Mouse (Mus musculus) left cerebral cortex, postnatal 4 days (tissue): Measurements from ENCODE around the gene Cops7b. TPM values are rescaled to one million over a fixed set of nuclear protein-coding genes. Genes with fewer than 3 reads are reported as not detected.
"Not testable (repeated sequence)": the region's sequence is repeated elsewhere in the genome, so short reads cannot be mapped to it uniquely, and the experiment has no call there.

ENCODE experiments used
- DNase-seq: peaks from one replicate; pipeline ENCODE4 v3.0.0-alpha.2; 2022
- intact Hi-C: fragments of 180-260 bp; cut with DNase I; formaldehyde crosslinking; loops from one replicate; pipeline ENCODE4 v1.15.1; 2025
- total RNA-seq, 2 experiments: library from RNA; stranded (reverse); gene quantifications; 2 replicates each; pipeline ENCODE4 v1.2.3; 2021

The Cops7b gene
- 10 to 100 TPM; 34.2 to 36.5 TPM for total RNA-seq

- intact Hi-C loops, result no loop called here
These were observed at the start of gene Cops7b, which contains the start of gene Pde6d for GRCm38 (mm10) chr1:86582451-86583096. Gene Cops7b (plus strand): TSS chr1:86582904. Gene Pde6d (minus strand): TSS chr1:86582629.

DNA sequence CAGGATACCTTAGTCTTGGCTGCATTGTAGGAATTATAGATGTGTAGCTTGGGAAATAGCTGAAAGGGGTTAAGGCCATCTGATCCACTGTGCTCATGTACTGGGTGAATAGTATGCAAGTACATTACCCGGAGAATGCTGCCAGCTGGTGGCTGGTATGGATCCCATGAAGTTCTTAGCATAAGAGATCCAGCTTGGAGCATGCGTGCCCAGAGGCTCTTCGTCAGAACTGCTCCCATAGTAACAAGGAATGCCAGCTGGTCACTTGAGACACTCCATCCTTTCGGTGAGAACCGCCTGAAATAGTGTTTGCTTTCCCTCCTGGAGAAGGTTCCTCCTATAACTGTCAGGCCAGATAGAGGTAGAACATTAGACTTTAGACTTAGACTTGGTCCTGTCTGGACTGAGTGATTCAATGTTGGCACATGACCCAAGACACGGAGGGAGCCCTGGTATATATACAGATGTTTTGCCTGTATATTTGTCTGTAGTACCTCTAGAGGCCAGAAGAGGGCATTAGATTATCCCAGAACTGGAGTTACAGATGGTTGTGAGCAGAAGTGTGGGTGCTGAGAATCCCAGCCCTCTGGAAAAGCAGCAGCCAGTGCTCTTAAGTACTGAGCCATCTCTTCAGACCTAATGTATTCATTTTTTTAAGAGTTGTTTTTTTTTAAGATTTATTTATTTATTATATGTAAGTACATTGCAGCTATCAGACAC, 49.1 kb upstream of the Cops7b start:
- peak; percentile 27 for DNase-seq
- intact Hi-C loops, result loop anchor here (2.0 kb wide), 2 partner anchors 31 to 93 kb away; no protein-coding TSS in a partner anchor

More at GRCm38 (mm10) chr1:86582451-86583096, at the start of gene Cops7b, which contains the start of gene Pde6d:
- peak; percentile 96 for DNase-seq

DNA sequence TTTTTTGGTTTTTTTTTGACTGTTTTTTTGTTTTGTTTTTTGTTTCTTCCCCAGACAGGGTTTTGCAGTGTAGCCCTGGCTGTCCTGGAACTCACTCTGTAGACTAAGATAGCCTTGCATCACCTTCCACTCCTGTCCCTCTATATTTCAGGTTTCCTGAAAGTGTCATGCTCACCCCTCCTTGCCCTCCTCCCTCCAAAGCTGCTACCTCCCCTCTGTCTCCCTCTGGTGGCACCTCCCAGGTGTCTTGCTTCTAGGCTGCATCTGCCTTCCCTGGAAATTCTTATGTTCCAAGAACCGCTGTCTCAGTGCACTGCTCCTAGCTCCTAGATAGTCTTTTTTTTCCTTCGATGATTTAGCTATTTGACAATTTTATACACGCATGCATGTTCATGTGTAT, 44.3 kb upstream of the Cops7b start:
- DNase-seq, result peak; percentile 31
- intact Hi-C loops, result no loop called here

GRCm38 (mm10) chr1:86539583-86539982, 43.1 kb upstream of the Cops7b start:
- DNase-seq, intact Hi-C loops: not testable (repeated sequence)

- no peak for DNase-seq
- intact Hi-C loops, result no loop called here
These were observed 40.1 kb upstream of the Cops7b start for GRCm38 (mm10) chr1:86542584-86542983.

DNA sequence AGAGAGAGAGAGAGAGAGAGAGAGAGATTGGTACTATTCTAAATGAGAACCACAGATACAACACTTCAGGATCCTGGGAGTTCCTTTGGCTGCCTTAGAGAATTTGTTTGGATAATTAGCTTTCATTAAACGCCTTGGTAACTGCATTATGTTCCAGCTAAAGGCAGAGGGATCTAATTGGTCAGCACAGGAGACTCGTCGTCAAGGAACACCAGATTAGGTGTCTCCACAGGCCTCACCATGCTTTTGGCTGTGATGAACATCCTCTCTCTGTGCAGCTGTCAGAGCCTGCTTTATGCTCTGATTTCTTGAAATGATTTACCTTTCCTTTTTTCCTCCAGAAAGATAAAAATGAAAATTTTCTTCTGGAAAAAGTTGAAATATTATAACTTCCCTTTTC, 35.9 kb upstream of the Cops7b start:
- DNase-seq, result no peak
- intact Hi-C loops, result no loop called here

DNA sequence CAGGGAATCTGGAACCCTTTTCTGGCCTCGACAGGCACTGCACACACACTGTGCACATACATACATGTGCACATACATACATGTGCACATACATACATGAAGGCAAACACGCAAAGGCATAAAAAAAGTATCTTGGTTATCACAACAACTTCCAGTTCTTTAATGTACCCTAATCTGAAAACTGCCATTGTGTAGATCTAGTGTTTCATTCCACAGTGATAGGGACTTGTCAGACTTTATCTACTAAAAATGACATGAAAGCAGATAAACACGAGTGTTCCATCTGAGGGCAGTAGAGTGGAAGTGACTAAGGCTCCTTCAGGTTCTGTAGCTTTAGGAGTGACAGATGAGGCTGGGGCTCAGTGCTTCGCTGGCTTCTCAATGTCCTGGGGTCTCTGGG, 31.4 kb upstream of the Cops7b start:
- intact Hi-C loops, result no loop called here
- no peak for DNase-seq

DNA sequence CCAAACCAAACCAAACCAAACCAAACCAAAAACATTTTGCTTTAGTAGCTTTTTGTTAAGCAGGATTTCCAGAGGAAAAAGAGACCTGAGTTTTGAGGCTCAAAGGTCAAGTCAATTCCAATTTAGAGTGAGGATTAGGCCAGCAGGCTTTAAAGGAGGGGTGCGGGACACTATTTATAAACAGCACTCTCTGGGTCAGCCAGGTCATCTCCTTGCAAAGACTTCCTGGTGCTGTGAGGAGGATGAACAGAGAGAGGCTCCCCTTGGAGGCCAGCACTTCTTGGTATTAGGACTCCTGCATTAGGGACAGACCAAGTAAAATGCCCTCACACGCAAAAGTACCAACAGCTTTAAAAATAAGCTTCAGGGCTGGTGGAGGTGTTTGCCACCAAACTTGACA, 30.8 kb upstream of the Cops7b start:
- intact Hi-C loops, result no loop called here
- no peak for DNase-seq

DNA sequence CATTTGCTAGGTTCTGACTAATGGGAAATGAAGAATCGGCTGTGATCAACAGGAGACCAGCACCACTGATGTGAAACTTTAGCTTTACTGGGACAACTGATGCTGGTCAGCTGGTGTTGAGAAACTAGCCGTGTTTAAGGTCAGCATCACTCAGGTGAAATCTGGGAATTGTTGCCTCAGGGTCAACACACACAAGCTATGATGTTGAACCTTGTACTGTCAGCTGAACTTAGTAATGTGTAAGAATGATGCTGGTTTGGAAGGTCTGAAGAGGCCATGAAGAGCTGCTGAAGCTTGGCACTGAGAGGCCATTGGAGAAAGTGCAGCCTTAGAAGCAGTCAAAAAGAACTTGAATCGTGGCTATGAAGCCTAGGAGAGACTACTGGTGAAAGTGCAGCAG, 27.0 kb upstream of the Cops7b start:
- no peak for DNase-seq
- intact Hi-C loops, result no loop called here

DNA sequence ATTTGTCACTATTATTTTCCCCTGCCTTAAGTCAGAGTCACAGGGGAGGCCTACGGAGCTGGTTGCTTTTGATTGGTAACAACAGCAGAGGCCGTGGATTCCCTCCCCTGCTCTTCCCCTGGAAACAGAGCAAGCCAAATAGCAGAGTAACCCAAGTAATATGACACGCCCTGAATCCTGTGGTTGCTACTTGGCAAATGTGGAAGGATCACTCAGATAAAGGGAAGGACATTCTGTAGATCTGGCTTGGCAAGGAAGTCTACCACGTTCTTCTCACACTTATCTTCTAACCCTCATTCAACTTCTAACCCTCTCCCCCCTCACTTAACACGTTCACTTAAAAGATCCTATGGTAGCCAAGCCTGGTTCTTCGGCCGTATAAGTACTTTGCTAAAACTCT, 24.8 kb upstream of the Cops7b start:
- no peak for DNase-seq
- intact Hi-C loops, result no loop called here

DNA sequence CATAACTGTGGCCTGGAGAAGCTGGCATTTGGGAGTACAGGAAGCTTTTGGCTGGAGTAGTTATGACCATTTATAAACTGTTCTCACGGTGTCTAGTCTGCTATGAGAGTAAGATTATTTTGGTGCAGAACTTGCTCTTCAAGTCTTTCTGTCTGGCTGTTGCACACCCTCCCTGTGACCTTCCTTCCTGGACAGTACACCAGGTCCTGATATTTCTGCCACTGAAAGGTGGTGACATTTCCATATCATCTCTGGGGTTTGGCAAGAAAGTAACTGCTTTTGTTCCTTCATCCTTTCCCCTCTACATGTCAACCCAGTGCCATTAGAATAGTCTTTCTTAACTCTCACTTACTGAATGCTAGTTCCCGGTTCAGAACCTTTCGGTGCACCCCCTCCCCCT, 23.5 kb upstream of the Cops7b start:
- no peak for DNase-seq
- intact Hi-C loops, result no loop called here

DNA sequence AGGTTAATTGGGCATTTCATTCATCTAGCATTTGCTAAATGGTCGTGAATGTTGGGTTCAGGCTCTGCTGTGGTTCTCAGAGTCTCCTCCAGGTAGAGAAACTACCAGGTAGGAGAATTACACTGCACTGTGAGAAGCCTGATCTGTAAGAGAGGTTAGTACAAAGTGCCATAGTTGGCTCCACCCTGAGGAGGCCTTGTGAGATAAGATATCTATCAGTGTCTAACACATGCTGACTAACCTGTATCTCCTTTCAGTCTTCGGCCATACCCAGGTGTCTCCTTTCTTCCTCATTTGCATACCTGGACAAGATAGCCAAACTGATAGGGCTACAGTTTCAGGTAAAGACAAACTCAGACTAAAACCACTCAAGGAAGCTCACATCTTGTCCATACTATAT, 20.0 kb upstream of the Cops7b start:
- no peak for DNase-seq
- intact Hi-C loops, result no loop called here

DNA sequence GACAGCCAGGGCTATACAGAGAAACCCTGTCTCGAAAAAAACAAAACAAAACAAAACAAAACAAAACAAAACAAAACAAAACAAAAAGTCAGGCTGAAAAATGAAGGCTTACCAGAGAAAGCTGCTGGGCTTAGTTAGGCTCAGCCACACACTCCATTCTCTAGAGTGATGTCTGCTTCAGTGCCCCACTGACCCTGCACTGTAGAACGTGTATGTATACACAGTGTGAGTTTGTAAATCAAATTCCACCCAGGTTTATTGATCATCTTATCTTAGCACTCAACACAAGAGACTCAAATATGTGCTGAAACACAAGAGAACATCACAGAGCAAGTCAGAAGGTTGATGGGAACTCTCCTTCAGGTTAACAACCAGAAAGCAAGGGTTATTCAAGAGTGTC, 14.3 kb upstream of the Cops7b start:
- intact Hi-C loops, result no loop called here
- no peak for DNase-seq

- DNase-seq, result no peak
- intact Hi-C loops, result no loop called here
These were observed 13.3 kb upstream of the Cops7b start for GRCm38 (mm10) chr1:86569292-86569860.

DNA sequence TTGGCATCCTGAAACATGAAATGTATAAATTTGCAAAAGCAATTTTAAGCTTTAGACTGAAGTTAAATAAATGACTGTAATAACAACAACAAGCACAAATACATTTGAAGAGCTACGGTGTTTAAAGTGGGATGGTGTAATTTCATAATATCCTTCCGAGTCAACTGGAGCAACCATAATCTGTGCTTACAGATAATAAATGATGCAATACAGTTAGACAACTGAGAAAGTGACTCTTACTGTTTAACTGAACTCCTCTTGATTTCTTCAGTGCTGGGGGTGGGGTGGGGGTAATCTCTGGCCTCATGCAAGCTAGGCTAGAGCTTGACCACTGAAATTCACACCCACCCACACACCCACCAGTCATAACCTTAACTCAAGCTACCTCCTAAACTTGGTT, 11.3 kb upstream of the Cops7b start:
- no peak for DNase-seq
- intact Hi-C loops, result no loop called here

- DNase-seq, result no peak
- intact Hi-C loops, result no loop called here
These were observed 10.8 kb upstream of the Cops7b start for GRCm38 (mm10) chr1:86571941-86572340.

DNA sequence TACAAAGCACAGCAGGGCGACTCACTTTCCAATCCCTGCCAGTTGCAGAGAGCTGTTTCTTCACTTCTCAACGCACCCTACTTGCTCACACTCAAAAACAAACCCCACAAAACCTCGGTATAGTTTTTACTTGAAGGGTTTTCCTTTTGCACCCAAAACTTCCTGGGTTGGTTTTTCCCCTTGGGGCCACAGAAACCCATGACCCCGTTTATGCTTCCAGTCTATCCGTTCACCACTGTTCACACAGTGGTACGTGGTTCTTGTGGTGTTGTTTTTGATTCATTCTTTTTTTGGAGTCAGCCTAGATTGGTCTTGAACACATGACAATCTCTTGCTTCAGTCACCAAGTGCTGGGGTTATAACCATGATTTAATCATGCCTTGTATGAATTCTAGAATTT, 2.3 kb upstream of the Cops7b start:
- intact Hi-C loops, result no loop called here
- no peak for DNase-seq

GRCm38 (mm10) chr1:86581692-86582450, 833 bp upstream of the Cops7b start:
- DNase-seq, result peak; percentile 66
- intact Hi-C loops, result no loop called here

GRCm38 (mm10) chr1:86583709-86584108, 1.0 kb downstream of the Cops7b start:
- no peak for DNase-seq
- intact Hi-C loops, result no loop called here

GRCm38 (mm10) chr1:86586992-86587391, 4.3 kb downstream of the Cops7b start:
- intact Hi-C loops, result no loop called here
- DNase-seq, result peak; percentile 82

GRCm38 (mm10) chr1:86594539-86594938, 11.8 kb downstream of the Cops7b start:
- intact Hi-C loops, result no loop called here
- no peak for DNase-seq
